Mouse (Mus musculus) hindbrain, postnatal 0 days (tissue): ENCODE results near the gene Smap1. TPM values are rescaled to one million over a fixed set of nuclear protein-coding genes. Genes with fewer than 3 reads are reported as not detected.
A peak's percentile ranks its signal among the peaks of the same experiment; 100 is the strongest.

Experiments
- ATAC-seq: fragments of 200-750 bp; cut with Nextera tagmentation; 2 replicates; pipeline ENCODE4 v1.8.0; 2017; ENCODE audit warnings: mild to moderate bottlenecking, moderate TSS enrichment, moderate library complexity
- DNase-seq: peaks from one replicate; pipeline ENCODE4 v3.0.0-alpha.2; 2015; ENCODE audit warnings: low spot score
- H3K27ac ChIP-seq: fragments of 300-500 bp; sonication (generic); 2 replicates; pipeline ENCODE4 v1.5.1; 2014; ENCODE audit warnings: mild to moderate bottlenecking
- H3K27me3 ChIP-seq: fragments of 300-500 bp; sonication (generic); 2 replicates; pipeline ENCODE4 v1.6.1; 2014; ENCODE audit warnings: low read length, mixed read lengths; ENCODE audit not compliant: insufficient read depth
- H3K36me3 ChIP-seq: fragments of 300-500 bp; sonication (generic); 2 replicates; pipeline ENCODE4 v1.6.1; 2014; ENCODE audit warnings: low read length, mixed read lengths; ENCODE audit not compliant: insufficient read depth
- H3K4me1 ChIP-seq: fragments of 300-500 bp; sonication (generic); 2 replicates; pipeline ENCODE4 v1.6.1; 2014; ENCODE audit warnings: antibody characterized with exemption, low read length, mixed read lengths; ENCODE audit not compliant: insufficient read depth
- H3K4me2 ChIP-seq: fragments of 300-500 bp; sonication (generic); 2 replicates; pipeline ENCODE4 v1.6.1; 2014; ENCODE audit warnings: low read depth, mild to moderate bottlenecking, low read length, moderate library complexity, mixed read lengths
- H3K4me3 ChIP-seq: fragments of 300-500 bp; sonication (generic); 2 replicates; pipeline ENCODE4 v1.5.1; 2014; ENCODE audit warnings: low read length
- H3K9ac ChIP-seq: fragments of 300-500 bp; sonication (generic); replicated peaks from 2 replicates; pipeline ENCODE4 v1.6.1; 2014; ENCODE audit warnings: mild to moderate bottlenecking, low read length, moderate library complexity, mixed read lengths
- H3K9me3 ChIP-seq: fragments of 300-500 bp; sonication (generic); 2 replicates; pipeline ENCODE4 v1.6.1; 2016; ENCODE audit warnings: low read length, mixed read lengths
- CTCF ChIP-seq: IDR thresholded peaks from 2 replicates; pipeline ENCODE4 v1.5.1; 2016; ENCODE audit warnings: antibody characterized with exemption, control low read depth, low read depth
- WGBS: fragments of 180-500 bp; shearing (Covaris S2); extraction: QIAGEN DNeasy Blood & Tissue Kit; methylation state at CpG from one replicate; pipeline ENCODE4 v1.1.7; 2014; 5-methylcytosine and 5-hydroxymethylcytosine counted together
- polyA plus RNA-seq: library from polyadenylated mRNA; unstranded; fragments of >200 nt; fragmentation: Nextera tagmentation; extraction: Ambion mirVana; gene quantifications from 2 replicates; pipeline ENCODE4 v1.2.1, GENCODE M21; 2015
- total RNA-seq: library from RNA; depleted of rRNA; stranded (reverse); fragments of >200 nt; gene quantifications from 2 replicates; pipeline ENCODE4 v1.2.3, GENCODE M21; 2014

Gene Smap1
- total and polyA plus RNA-seq, 2 experiments from 2014 or later, result 74.3 to 148 TPM

GRCm38 (mm10) chr1:23902736-23903135 lies 19.4 kb downstream of the Smap1 start:
- no peak overlapping the region for H3K9ac ChIP-seq
- DNase-seq (no peak), ATAC-seq (no peak)
- no peaks in the 10 kb centered on the region for H3K27me3 ChIP-seq
- no peak overlapping the region for H3K27ac ChIP-seq
- H3K4me1 ChIP-seq, result no peaks in the 10 kb centered on the region
- no peaks in the 10 kb centered on the region for H3K36me3 ChIP-seq
- 83% methylated on average over 2 of the region's 2 CpGs for WGBS
- no peak overlapping the region for H3K4me2 ChIP-seq
- no peak for TF ChIP-seq CTCF
- H3K9me3 ChIP-seq, result no peaks in the 10 kb centered on the region
- H3K4me3 ChIP-seq, result no peak overlapping the region

- H3K9me3 ChIP-seq, result no peaks in the 10 kb centered on the region
Measured at GRCm38 (mm10) chr1:23899647-23900020, 22.5 kb downstream of the Smap1 start.

DNA sequence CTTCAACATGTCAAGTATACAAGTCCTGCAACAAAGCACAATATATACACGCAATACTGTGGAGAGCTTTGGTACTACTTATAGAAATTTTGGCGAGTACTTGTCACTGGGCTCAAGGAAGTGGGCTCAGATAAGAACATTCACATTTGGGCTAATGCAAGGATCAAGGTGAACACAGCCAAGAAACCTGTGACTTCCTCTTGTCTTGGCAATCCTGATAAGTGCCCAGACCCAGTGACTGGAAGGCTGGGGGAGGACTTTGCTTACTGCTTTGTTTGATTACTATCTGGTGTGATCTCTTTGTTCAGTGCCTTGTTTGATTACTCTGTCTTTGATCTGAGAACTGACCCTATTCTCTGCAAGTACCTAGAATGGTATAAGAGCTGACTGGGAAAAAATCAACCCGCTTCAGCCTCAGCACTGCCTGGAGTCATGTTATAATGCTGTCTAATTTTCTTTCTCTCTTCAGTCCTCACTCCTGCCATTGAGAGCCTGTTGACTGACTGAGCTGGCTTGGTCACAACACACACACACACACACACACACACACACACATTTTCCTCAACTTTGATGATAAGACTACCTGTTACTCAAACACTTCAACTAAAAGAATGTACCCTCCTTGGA lies 23.0 kb downstream of the Smap1 start:
- H3K9ac ChIP-seq, result no peak overlapping the region
- no peak overlapping the region for H3K4me2 ChIP-seq
- no peak for ATAC-seq
- no peaks in the 10 kb centered on the region for H3K9me3 ChIP-seq
- H3K4me3 ChIP-seq, result no peak overlapping the region
- no peaks in the 10 kb centered on the region for H3K36me3 ChIP-seq
- no peak for DNase-seq
- no peak overlapping the region for H3K27ac ChIP-seq
- no peak for TF ChIP-seq CTCF
- H3K4me1 ChIP-seq, result no peaks in the 10 kb centered on the region
- WGBS, result 98% methylated on average over 3 of the region's 3 CpGs
- H3K27me3 ChIP-seq, result no peaks in the 10 kb centered on the region

More at GRCm38 (mm10) chr1:23899647-23900020, 22.5 kb downstream of the Smap1 start:
- no peak for ATAC-seq
- no peak for TF ChIP-seq CTCF
- Histone ChIP-seq H3K27me3 (no peaks in the 10 kb centered on the region), H3K27ac (no peak overlapping the region), H3K4me2 (no peak overlapping the region), H3K9ac (no peak overlapping the region), H3K4me3 (no peak overlapping the region), H3K4me1 (no peaks in the 10 kb centered on the region), H3K36me3 (no peaks in the 10 kb centered on the region)
- WGBS, result 94% methylated on average over 5 of the region's 5 CpGs
- DNase-seq, result no peak

- Histone ChIP-seq H3K4me1 (no peaks in the 10 kb centered on the region), H3K9me3 (no peaks in the 10 kb centered on the region), H3K9ac (no peak overlapping the region), H3K4me3 (no peak overlapping the region), H3K4me2 (no peak overlapping the region), H3K27ac (no peak overlapping the region), H3K27me3 (no peaks in the 10 kb centered on the region), H3K36me3 (no peaks in the 10 kb centered on the region)
- DNase-seq (no peak), ATAC-seq (no peak)
- 80% methylated on average over 1 of the region's 1 CpGs for WGBS
- TF ChIP-seq CTCF, result no peak
Measured at GRCm38 (mm10) chr1:23892072-23892471, 30.0 kb downstream of the Smap1 start.

- DNase-seq, result peak; percentile 34
- ATAC-seq, result peak; percentile 56
- H3K9ac ChIP-seq, result no peak overlapping the region
- no peak overlapping the region for H3K27ac ChIP-seq
- no peaks in the 10 kb centered on the region for H3K9me3 ChIP-seq
- TF ChIP-seq CTCF, result no peak
- no peak overlapping the region for H3K4me2 ChIP-seq
- H3K4me1 ChIP-seq, result no peaks in the 10 kb centered on the region
- WGBS, result 55% methylated on average over 7 of the region's 7 CpGs
- H3K27me3 ChIP-seq, result no peaks in the 10 kb centered on the region
- no peaks in the 10 kb centered on the region for H3K36me3 ChIP-seq
- no peak overlapping the region for H3K4me3 ChIP-seq
Measured at GRCm38 (mm10) chr1:23884914-23885313, 37.2 kb downstream of the Smap1 start.

- Histone ChIP-seq H3K27me3 (no peaks in the 10 kb centered on the region), H3K9me3 (no peaks in the 10 kb centered on the region), H3K4me1 (no peaks in the 10 kb centered on the region), H3K27ac (no peak overlapping the region), H3K4me2 (no peak overlapping the region), H3K9ac (no peak overlapping the region), H3K4me3 (no peak overlapping the region), H3K36me3 (no peaks in the 10 kb centered on the region)
- WGBS, result 81% methylated on average over 2 of the region's 2 CpGs
- DNase-seq, result no peak
- no peak for ATAC-seq
- no peak for TF ChIP-seq CTCF
Measured at GRCm38 (mm10) chr1:23884087-23884668, 37.9 kb downstream of the Smap1 start.

DNA sequence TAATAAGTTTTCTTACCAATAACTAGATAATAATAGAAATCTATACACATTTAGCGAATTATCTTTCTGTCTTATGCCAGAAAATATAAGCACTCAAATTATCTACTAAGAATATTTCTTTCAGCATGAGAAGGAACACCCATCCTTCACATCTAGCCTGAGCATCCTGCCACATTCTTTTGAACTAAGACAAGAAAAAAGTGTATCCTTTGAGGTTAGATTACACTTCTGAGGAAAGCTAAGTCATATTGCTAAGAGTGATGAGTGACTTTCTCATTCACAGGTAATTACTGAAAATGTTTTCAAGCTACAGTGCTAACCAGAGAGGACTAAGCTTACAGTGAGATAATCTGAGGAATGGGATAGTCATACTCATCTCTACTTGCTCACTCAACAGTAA lies 39.4 kb downstream of the Smap1 start:
- no peak for DNase-seq
- H3K4me1 ChIP-seq, result no peaks in the 10 kb centered on the region
- H3K4me3 ChIP-seq, result no peak overlapping the region
- H3K27ac ChIP-seq, result no peak overlapping the region
- no peak overlapping the region for H3K4me2 ChIP-seq
- no peak for TF ChIP-seq CTCF
- no peaks in the 10 kb centered on the region for H3K9me3 ChIP-seq
- H3K27me3 ChIP-seq, result no peaks in the 10 kb centered on the region
- H3K9ac ChIP-seq, result no peak overlapping the region
- WGBS, result 96% methylated on average over 1 of the region's 1 CpGs
- no peak for ATAC-seq
- H3K36me3 ChIP-seq, result no peaks in the 10 kb centered on the region
